Mouse (Mus musculus) limb, embryonic 10.5 days (tissue): ENCODE data around the gene Plin3. TPM values are rescaled to one million over a fixed set of nuclear protein-coding genes. Genes with fewer than 3 reads are reported as not detected.

Experiments used
- DNase-seq: peaks from one replicate; pipeline ENCODE4 v3.0.0-alpha.2; 2017; ENCODE audit warnings: low spot score
- H3K27ac ChIP-seq: fragments of 300-500 bp; sonication (generic); 2 replicates; pipeline ENCODE4 v1.5.1; 2016; ENCODE audit warnings: mild to moderate bottlenecking
- H3K27me3 ChIP-seq: fragments of 300-500 bp; sonication (generic); 2 replicates; pipeline ENCODE4 v1.6.1; 2016; ENCODE audit warnings: low read depth, mild to moderate bottlenecking; ENCODE audit not compliant: poor library complexity, severe bottlenecking
- H3K36me3 ChIP-seq: fragments of 300-500 bp; sonication (generic); 2 replicates; pipeline ENCODE4 v1.6.1; 2016; ENCODE audit warnings: mild to moderate bottlenecking, moderate library complexity
- H3K4me1 ChIP-seq: fragments of 300-500 bp; sonication (generic); 2 replicates; pipeline ENCODE4 v1.6.1; 2016
- H3K4me3 ChIP-seq: fragments of 300-500 bp; sonication (generic); 2 replicates; pipeline ENCODE4 v1.5.1; 2016; ENCODE audit warnings: mild to moderate bottlenecking, moderate library complexity
- H3K9me3 ChIP-seq: fragments of 300-500 bp; sonication (generic); replicated peaks from 2 replicates; pipeline ENCODE4 v1.6.1; 2016; ENCODE audit warnings: mild to moderate bottlenecking
- WGBS: fragments of 180-500 bp; shearing (Covaris S2); methylation state at CpG from one replicate; pipeline ENCODE4 v1.1.7; 2016; 5-methylcytosine and 5-hydroxymethylcytosine counted together
- polyA plus RNA-seq: library from polyadenylated mRNA; unstranded; fragments of >200 nt; fragmentation: Nextera tagmentation; extraction: Ambion mirVana; gene quantifications from 2 replicates; pipeline ENCODE4 v1.2.1, GENCODE M21; 2016

Gene Plin3
- polyA plus RNA-seq, 1 experiment from 2014 or later, result 89.7 TPM

DNA sequence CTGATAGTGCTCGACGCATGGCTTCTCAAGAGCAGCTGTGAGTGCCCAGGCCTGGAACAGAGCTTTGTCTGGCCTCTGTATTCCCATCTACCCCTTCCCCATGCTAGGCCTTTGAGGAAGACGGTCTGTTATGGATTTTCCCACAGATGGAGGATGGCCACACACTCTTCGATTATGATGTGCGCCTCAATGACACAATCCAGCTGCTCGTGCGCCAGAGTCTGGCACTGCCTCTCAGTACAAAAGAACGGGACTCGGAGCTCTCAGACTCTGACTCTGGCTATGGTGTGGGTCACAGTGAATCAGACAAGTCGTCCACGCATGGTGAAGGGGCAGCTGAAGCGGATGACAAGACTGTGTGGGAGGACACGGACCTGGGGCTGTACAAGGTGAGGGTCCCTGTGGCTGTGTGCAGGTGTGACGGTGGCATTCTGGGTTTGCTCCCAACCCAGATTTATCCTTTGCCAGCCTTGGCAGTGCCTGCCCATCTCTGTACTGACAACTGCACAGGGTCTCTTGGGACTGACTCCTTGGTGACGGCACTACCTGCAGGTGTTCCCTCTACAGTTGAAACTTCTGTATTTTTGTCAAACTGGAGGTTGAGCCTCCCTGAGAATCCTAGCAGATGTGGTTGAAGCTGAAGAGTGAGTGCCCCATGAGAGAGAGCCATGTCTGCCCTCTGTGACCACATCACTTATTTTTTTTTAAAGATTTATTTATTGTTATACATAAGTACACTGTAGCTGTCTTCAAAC lies 16.7 kb upstream of the Plin3 start:
- WGBS, result 92% methylated on average over 15 of the region's 15 CpGs
- H3K27me3 ChIP-seq, result no peaks in the 10 kb centered on the region
- H3K27ac ChIP-seq, result no peak overlapping the region
- H3K36me3 ChIP-seq, result peaks cover 96% of the 10 kb centered on the region
- DNase-seq, result no peak
- H3K9me3 ChIP-seq, result no peaks in the 10 kb centered on the region
- H3K4me1 ChIP-seq, result peaks cover 38% of the 10 kb centered on the region
- no peak overlapping the region for H3K4me3 ChIP-seq

DNA sequence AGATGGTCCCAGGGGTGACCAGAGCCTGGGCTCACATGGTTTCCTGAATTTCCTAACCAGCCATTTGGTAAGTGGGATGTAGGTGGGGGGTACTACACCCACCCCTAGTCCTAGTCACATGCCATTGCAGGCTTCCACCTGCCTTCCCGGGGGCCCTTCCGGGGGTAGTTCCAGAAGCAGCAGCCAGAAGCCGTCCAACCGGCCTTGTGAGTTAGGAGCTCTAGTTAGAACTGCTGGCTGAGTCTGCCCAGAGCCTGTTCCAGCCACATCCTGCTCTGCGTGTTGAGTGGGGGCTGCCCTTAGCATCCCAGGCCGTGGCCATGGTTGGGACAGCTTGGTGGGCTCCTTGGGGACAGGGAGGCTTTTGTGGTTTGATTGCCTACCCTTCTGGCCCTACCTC lies 15.4 kb upstream of the Plin3 start:
- DNase-seq, result peak; percentile 54
- WGBS, result 81% methylated on average over 6 of the region's 6 CpGs
- H3K36me3 ChIP-seq, result peaks cover 86% of the 10 kb centered on the region
- H3K4me1 ChIP-seq, result peaks cover 40% of the 10 kb centered on the region
- no peak overlapping the region; the same call in 1 of the 2 replicates for H3K27ac ChIP-seq
- no peaks in the 10 kb centered on the region for H3K27me3 ChIP-seq
- no peaks in the 10 kb centered on the region for H3K9me3 ChIP-seq
- 0 out of 2 replicates have a peak overlapping the region, but pooled peaks have one; percentile 6 for H3K4me3 ChIP-seq

DNA sequence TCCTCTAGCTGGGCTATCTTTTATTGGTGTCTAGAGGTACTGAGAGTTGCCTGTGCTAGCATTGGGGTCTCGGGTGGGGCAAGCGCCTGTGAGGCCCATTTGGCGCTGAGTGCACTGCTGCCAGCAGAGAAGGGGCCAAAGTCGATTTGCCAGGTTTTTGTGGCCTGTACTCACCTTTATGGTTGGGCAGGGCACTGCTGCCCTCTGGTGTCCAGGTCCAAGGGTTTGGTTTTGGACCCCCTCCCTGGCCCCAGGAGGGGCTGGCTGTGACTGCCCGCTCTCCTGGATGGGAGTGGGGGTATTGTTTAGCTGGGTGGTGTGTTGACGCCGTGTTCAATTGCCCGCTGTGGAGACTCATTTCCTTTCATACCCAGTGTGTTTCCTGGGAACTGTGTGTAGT lies 13.2 kb upstream of the Plin3 start:
- H3K4me1 ChIP-seq, result peaks cover 50% of the 10 kb centered on the region
- no peak for DNase-seq
- peak overlapping the region; percentile 97 for H3K27ac ChIP-seq

DNA sequence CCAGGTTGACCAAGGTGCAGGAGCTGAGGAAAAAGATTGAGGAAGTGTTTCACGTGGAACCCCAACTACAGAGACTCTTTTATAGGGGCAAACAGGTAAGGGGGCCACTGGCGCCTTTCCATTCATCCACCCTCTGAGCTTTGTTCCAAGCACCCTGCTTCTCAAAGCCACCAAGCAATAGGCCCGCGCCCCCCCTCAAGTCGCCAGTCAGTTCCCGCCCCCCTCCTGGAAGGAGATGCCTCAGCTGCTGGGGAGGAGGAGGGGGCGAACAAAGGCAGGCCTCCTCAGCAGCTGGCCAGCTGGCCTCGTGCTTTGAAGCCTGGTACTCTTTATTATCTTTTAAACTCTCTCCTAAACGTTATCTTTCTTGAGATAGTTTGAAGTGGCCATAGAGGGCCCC lies 12.5 kb upstream of the Plin3 start:
- no peaks in the 10 kb centered on the region for H3K9me3 ChIP-seq
- 37% methylated on average over 9 of the region's 9 CpGs for WGBS
- H3K27ac ChIP-seq, result peak overlapping the region; percentile 97
- H3K4me1 ChIP-seq, result peaks cover 50% of the 10 kb centered on the region
- peaks cover 56% of the 10 kb centered on the region for H3K36me3 ChIP-seq
- DNase-seq, result no peak
- peak overlapping the region; percentile 83 for H3K4me3 ChIP-seq
- no peaks in the 10 kb centered on the region for H3K27me3 ChIP-seq

More for the DNA sequence above, 13.2 kb upstream of the Plin3 start:
- peak overlapping the region; percentile 83 for H3K4me3 ChIP-seq
- WGBS, result 75% methylated on average over 8 of the region's 8 CpGs
- no peaks in the 10 kb centered on the region for H3K9me3 ChIP-seq
- H3K27me3 ChIP-seq, result no peaks in the 10 kb centered on the region
- H3K36me3 ChIP-seq, result peaks cover 63% of the 10 kb centered on the region

DNA sequence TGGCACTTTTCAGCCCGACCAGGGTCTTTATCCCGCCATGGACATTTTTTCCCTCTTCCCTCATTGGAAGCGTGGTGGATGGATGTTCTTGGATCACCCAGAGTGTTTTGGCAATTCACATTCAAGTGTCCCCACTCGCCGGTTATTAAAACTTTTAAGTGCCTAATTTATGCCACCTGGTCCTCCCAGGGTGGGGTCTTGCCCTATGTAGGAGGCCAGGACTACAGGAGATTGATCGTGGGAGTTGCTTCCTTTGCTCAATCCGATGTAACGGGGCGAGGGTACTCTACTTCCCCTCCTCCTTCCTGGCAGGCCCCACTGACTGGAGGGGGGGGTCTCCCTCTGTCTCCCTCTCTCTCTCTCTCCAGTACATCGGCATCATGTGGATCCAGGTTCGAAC lies 12.0 kb upstream of the Plin3 start:
- peak; percentile 48 for DNase-seq
- Histone ChIP-seq H3K27me3 (no peaks in the 10 kb centered on the region), H3K9me3 (no peaks in the 10 kb centered on the region), H3K27ac (peak overlapping the region; percentile 97), H3K4me3 (peak overlapping the region; percentile 83), H3K4me1 (peaks cover 50% of the 10 kb centered on the region), H3K36me3 (peaks cover 52% of the 10 kb centered on the region)
- WGBS, result 10% methylated on average over 11 of the region's 11 CpGs

DNA sequence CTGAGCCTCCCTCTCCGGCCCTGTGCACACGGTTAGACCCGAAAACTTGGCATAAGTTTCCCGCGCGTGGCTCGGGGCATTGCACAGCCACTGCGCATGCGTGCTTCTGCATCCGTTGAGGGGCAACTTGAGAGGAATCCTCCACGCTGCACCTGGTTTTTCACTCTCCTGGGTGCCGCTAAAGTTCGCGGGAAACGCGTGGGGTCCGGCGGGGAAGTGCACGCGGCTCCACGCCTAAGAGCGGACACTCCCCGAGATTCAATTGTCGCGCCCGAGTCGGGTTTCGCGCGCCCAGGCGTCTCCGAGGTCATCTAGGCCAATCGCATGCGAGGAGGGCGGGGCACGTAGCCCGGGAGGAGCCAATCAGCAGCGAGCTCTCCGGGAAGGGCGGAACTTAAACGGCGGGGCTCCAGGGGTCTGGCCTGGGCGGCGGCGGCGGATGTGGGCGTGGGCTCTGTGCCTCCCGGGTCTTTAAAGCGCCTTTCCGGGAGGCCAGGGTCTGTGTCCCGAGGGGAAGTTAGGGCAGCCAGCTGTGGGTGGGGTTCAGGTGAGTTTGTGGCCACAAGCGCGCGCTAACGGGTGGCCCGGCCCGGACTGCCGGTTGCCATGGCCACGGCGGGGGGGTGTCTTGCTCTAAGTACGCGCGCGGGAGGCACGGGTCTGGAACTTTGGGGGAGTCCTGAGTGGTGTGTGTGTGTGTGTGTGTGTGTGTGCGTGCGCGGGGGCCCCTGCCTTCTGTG lies 11.3 kb upstream of the Plin3 start:
- peak overlapping the region; percentile 97 for H3K27ac ChIP-seq
- H3K36me3 ChIP-seq, result peaks cover 45% of the 10 kb centered on the region
- under 1% methylated on average over 68 of the region's 68 CpGs for WGBS
- peak overlapping the region; percentile 83 for H3K4me3 ChIP-seq
- peak; percentile 97 for DNase-seq
- H3K4me1 ChIP-seq, result peaks cover 50% of the 10 kb centered on the region
- no peaks in the 10 kb centered on the region for H3K27me3 ChIP-seq
- H3K9me3 ChIP-seq, result no peaks in the 10 kb centered on the region

DNA sequence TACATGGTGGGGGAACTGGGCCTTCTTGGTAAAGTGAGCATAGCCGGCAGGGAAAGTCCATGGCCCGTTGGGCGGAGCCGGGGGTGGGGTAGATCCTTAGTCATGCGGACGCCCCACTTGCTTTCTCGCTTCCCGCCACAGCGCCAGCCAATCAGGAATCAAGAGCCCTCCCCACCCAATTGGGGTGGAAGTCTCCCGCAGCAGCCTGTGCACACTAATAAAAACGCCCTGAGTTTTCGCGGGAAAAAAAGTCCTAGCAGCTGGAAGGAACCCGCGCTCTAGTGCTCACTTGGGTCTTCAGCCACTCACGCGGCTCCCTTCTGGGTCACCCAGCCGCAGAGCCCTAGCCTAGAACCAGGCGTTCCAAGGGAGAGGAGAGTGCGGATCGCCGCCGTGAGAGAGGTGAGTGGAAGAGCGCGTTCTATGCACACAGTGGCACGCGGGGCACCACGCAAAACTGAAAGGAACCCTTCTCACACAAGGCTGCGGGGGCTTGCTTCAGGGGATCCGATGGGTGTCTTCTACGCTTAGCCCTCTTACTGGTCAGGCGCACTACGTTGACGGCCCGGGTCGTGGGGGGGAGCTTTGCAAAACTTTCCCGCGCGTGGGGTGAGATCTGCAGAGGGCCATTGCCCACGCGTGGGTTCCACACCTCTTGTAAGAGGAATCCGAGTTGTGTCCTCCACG lies 10.6 kb upstream of the Plin3 start, which contains the start of gene Uhrf1:
Gene Uhrf1 (plus strand): TSS at position 162 of the 687 bp plus-strand sequence.
- no peaks in the 10 kb centered on the region for H3K27me3 ChIP-seq
- H3K27ac ChIP-seq, result peak within 1 kb of the TSS; percentile 97
- peaks cover 38% of the 10 kb centered on the region for H3K36me3 ChIP-seq
- H3K4me1 ChIP-seq, result peaks cover 50% of the 10 kb centered on the region
- peak; percentile 93 for DNase-seq
- under 1% methylated on average over 43 of the region's 43 CpGs for WGBS
- no peaks in the 10 kb centered on the region for H3K9me3 ChIP-seq
- peak within 1 kb of the TSS; percentile 83 for H3K4me3 ChIP-seq

DNA sequence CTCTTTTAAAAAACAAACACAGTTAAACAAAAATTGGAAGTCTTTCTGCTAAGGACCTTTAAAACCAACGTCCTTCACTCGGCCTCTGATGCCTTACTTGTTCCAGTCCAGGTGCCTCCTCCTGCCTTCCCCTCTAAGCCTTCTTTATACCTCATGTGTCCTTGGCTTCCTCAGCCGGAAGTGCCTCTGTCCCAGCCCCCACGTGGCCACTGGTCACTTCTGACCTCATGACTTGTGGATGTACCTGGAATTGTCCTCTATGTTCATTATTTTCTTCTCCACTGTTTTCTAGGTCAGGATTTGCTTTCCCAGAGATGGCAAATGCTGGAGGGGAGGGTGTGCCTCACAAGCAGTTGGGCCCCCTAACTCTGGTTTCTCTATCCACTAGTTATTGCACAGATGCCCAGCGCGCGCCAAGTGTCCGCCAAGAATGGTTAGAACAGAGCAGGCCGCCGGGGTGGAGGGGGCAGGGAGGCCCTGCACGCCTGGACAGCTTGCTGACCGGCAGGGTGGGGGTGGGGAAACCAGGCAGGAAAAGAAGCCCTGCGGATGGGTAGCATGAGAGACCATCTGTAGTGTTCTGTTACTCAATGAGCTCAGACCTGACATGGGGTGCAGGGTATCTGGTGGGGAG lies 9.8 kb upstream of the Plin3 start:
- peaks cover 42% of the 10 kb centered on the region for H3K4me1 ChIP-seq
- peak; percentile 71 for DNase-seq
- peak overlapping the region; percentile 97 for H3K27ac ChIP-seq
- peak overlapping the region; percentile 83 for H3K4me3 ChIP-seq
- 34% methylated on average over 13 of the region's 13 CpGs for WGBS
- peaks cover 30% of the 10 kb centered on the region for H3K36me3 ChIP-seq
- no peaks in the 10 kb centered on the region for H3K27me3 ChIP-seq
- no peaks in the 10 kb centered on the region for H3K9me3 ChIP-seq

DNA sequence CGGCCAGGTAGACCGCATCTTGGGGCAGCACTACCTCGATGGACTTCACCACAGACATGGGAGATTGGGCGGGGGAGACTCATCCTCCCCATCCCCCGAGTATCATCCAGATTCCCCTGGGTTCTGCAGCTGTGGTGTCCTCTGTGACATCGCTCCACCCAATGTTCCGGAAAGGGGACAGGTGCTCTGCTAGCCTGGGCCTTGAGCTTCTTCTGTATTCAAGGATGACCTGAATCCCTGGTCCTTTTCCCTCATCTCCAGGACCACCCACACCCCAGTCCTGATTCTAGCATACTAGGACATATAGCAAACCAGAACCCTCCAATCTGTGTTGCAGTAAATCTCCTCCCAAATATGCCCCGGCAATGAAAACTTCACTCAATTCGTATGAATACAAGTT lies 7.5 kb upstream of the Plin3 start, which contains the start of gene Arrdc5:
Gene Arrdc5 (minus strand): TSS at position 101 of the 400 bp plus-strand sequence.
- Histone ChIP-seq H3K27me3 (no peaks in the 10 kb centered on the region), H3K27ac (no peak within 1 kb of the TSS), H3K9me3 (no peaks in the 10 kb centered on the region), H3K4me1 (peaks cover 20% of the 10 kb centered on the region), H3K4me3 (no peak within 1 kb of the TSS), H3K36me3 (peaks cover 7% of the 10 kb centered on the region)
- WGBS, result 90% methylated on average over 9 of the region's 9 CpGs
- DNase-seq, result no peak

DNA sequence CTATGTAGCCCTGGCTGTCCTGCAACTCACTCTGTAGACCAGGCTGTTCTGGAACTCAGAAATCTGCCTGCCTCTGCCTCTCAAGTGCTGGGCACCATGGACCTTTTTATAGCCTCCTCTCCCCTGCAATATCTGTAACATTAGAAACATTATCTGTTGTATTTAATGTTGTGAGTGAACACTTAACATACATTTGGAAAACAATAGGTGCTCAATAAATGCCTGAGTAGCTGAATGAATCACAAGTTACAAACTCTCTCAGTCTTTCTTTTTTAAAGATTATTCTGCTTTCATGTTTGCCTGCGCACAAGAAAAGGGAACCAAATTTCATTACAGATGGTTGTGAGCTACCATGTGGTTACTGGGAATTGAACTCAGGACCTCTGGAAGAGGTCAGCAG lies 5.6 kb upstream of the Plin3 start:
- H3K4me3 ChIP-seq, result no peak overlapping the region
- DNase-seq, result no peak
- H3K27me3 ChIP-seq, result no peaks in the 10 kb centered on the region
- H3K36me3 ChIP-seq, result no peaks in the 10 kb centered on the region
- H3K4me1 ChIP-seq, result peaks cover 10% of the 10 kb centered on the region
- WGBS, result 94% methylated on average over 1 of the region's 1 CpGs
- no peak overlapping the region for H3K27ac ChIP-seq
- H3K9me3 ChIP-seq, result no peaks in the 10 kb centered on the region

DNA sequence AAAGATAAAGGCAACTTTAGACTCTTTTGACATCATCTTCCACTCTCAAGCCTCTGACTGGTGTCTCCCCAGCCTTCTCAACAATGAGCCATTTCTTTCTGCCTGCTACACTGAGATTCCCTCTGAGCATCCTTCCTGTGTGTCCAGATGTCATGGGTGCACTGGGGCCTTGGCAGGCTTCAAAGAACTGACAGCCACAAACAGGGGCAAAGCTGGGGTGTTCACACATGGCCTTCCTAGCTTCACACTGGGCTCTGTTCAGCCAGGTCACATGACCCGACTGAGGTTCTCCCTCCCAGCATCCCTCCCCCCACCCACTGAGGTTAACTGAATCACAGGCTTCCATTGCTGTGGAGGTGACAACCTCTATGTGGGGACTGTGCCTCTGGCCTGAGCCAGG lies 3.5 kb upstream of the Plin3 start:
- no peak for DNase-seq
- no peak overlapping the region for H3K27ac ChIP-seq
- no peaks in the 10 kb centered on the region for H3K36me3 ChIP-seq
- H3K4me3 ChIP-seq, result no peak overlapping the region
- 75% methylated on average over 1 of the region's 1 CpGs for WGBS
- peaks cover 17% of the 10 kb centered on the region for H3K4me1 ChIP-seq
- no peaks in the 10 kb centered on the region for H3K9me3 ChIP-seq
- no peaks in the 10 kb centered on the region for H3K27me3 ChIP-seq

DNA sequence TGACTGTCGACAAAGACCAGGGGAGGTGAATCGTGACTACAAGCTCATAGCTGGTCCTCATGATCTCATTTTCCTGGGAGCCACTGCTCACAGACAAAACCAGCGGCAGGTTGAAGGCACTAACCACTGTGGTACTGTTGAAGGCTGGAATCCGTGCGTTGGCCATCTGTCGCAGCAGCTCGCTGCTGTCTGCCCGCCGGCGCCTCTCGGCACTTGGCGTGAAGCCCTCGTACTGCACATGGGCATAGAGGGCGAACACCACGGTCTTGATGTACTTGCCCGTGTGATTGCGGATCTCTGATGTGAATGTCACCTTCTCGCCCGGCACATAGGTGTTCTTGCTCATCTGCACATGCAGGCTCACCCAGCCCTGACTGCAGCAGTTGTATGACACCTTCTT lies 1.6 kb upstream of the Plin3 start:
- H3K27me3 ChIP-seq, result no peaks in the 10 kb centered on the region
- WGBS, result 88% methylated on average over 19 of the region's 19 CpGs
- H3K4me3 ChIP-seq, result no peak overlapping the region
- H3K27ac ChIP-seq, result no peak overlapping the region; the same call in 1 of the 2 replicates
- DNase-seq, result no peak
- H3K4me1 ChIP-seq, result peaks cover 34% of the 10 kb centered on the region
- no peaks in the 10 kb centered on the region for H3K36me3 ChIP-seq
- no peaks in the 10 kb centered on the region for H3K9me3 ChIP-seq
